Mouse (Mus musculus) heart, embryonic 11.5 days (tissue): ENCODE measurements at regions not wholly inside any gene's neighbourhood (a gene's known extent, or its start where the extent isn't known, plus 50 kb on each side); places are given as distances from the start of the nearest gene placed in this dataset.

Source experiments
- ATAC-seq: fragments of 200-750 bp; cut with Nextera tagmentation; replicated peaks from 2 replicates; pipeline ENCODE4 v1.8.0; 2017; ENCODE audit warnings: moderate library complexity; ENCODE audit not compliant: insufficient number of reproducible peaks, low FRiP score, low TSS enrichment
- H3K27ac ChIP-seq: fragments of 300-500 bp; sonication (generic); 2 replicates; pipeline ENCODE4 v1.5.1; 2014; ENCODE audit warnings: mild to moderate bottlenecking, low read depth, low read length
- H3K27me3 ChIP-seq: fragments of 300-500 bp; sonication (generic); 2 replicates; pipeline ENCODE4 v1.6.1; 2014; ENCODE audit warnings: mild to moderate bottlenecking, low read length, mixed read lengths; ENCODE audit not compliant: control insufficient read depth, insufficient read depth
- H3K36me3 ChIP-seq: fragments of 300-500 bp; sonication (generic); 2 replicates; pipeline ENCODE4 v1.6.1; 2014; ENCODE audit warnings: mild to moderate bottlenecking, low read length, moderate library complexity, mixed read lengths; ENCODE audit not compliant: control insufficient read depth, insufficient read depth
- H3K4me1 ChIP-seq: fragments of 300-500 bp; sonication (generic); 2 replicates; pipeline ENCODE4 v1.6.1; 2014; ENCODE audit warnings: low read length; ENCODE audit not compliant: control insufficient read depth, insufficient read depth
- H3K4me2 ChIP-seq: fragments of 300-500 bp; sonication (generic); 2 replicates; pipeline ENCODE4 v1.6.1; 2014; ENCODE audit warnings: mild to moderate bottlenecking, moderate library complexity
- H3K4me3 ChIP-seq: fragments of 300-500 bp; sonication (generic); 2 replicates; pipeline ENCODE4 v1.5.1; 2014; ENCODE audit warnings: low read depth, low read length
- H3K9ac ChIP-seq: fragments of 300-500 bp; sonication (generic); 2 replicates; pipeline ENCODE4 v1.6.1; 2014; ENCODE audit warnings: mild to moderate bottlenecking, low read depth, low read length, moderate library complexity
- H3K9me3 ChIP-seq: fragments of 300-500 bp; sonication (generic); replicated peaks from 2 replicates; pipeline ENCODE4 v1.6.1; 2016; ENCODE audit warnings: low read length; ENCODE audit not compliant: control insufficient read depth
- WGBS: fragments of 180-500 bp; shearing (Covaris S2); extraction: QIAGEN DNeasy Blood & Tissue Kit; methylation state at CpG from one replicate; pipeline ENCODE4 v1.1.7; 2014; ENCODE audit not compliant: insufficient replicate concordance; 5-methylcytosine and 5-hydroxymethylcytosine counted together

GRCm38 (mm10) chr13:32603925-32604590 is 179.7 kb downstream of the Mylk4 start:
- Histone ChIP-seq H3K27me3 (no peaks in the 10 kb centered on the region), H3K9me3 (no peaks in the 10 kb centered on the region), H3K4me2 (no peak overlapping the region), H3K4me1 (no peaks in the 10 kb centered on the region), H3K36me3 (no peaks in the 10 kb centered on the region), H3K4me3 (no peak overlapping the region), H3K9ac (no peak overlapping the region), H3K27ac (no peak overlapping the region)
- WGBS: 70% methylated on average over 8 of the region's 8 CpGs
- ATAC-seq: no peak

- Histone ChIP-seq H3K4me3 (no peak overlapping the region), H3K27ac (no peak overlapping the region), H3K4me1 (no peaks in the 10 kb centered on the region), H3K4me2 (no peak overlapping the region), H3K9me3 (no peaks in the 10 kb centered on the region), H3K9ac (no peak overlapping the region), H3K36me3 (no peaks in the 10 kb centered on the region), H3K27me3 (no peaks in the 10 kb centered on the region)
- WGBS: 64% methylated on average over 5 of the region's 5 CpGs
- ATAC-seq: no peak
These were observed 182.4 kb downstream of the Mylk4 start for GRCm38 (mm10) chr13:32601315-32601714.

GRCm38 (mm10) chr13:32593611-32594010 is 190.1 kb downstream of the Mylk4 start:
- no peak for ATAC-seq
- Histone ChIP-seq H3K36me3 (no peaks in the 10 kb centered on the region), H3K4me3 (no peak overlapping the region)

GRCm38 (mm10) chr13:32593131-32593530 is 190.6 kb downstream of the Mylk4 start:
- Histone ChIP-seq H3K27ac (no peak overlapping the region), H3K27me3 (no peaks in the 10 kb centered on the region), H3K9ac (no peak overlapping the region), H3K4me3 (no peak overlapping the region), H3K4me2 (no peak overlapping the region), H3K9me3 (0 out of 2 replicates have a peak, but pooled peaks cover 3% of the 10 kb centered on the region), H3K4me1 (no peaks in the 10 kb centered on the region), H3K36me3 (no peaks in the 10 kb centered on the region)
- ATAC-seq: no peak
- 93% methylated on average over 5 of the region's 5 CpGs for WGBS

More at GRCm38 (mm10) chr13:32593611-32594010, 190.1 kb downstream of the Mylk4 start:
- H3K9ac ChIP-seq: no peak overlapping the region
- H3K4me1 ChIP-seq: no peaks in the 10 kb centered on the region
- 88% methylated on average over 7 of the region's 7 CpGs for WGBS
- H3K9me3 ChIP-seq: 0 out of 2 replicates have a peak, but pooled peaks cover under 1% of the 10 kb centered on the region
- H3K4me2 ChIP-seq: no peak overlapping the region
- H3K27ac ChIP-seq: no peak overlapping the region
- no peaks in the 10 kb centered on the region for H3K27me3 ChIP-seq

GRCm38 (mm10) chr13:32581598-32581997 is 202.2 kb downstream of the Mylk4 start:
- no peak overlapping the region for H3K4me3 ChIP-seq
- no peaks in the 10 kb centered on the region for H3K4me1 ChIP-seq
- ATAC-seq: no peak

GRCm38 (mm10) chr13:32567850-32568249 is 215.9 kb downstream of the Mylk4 start:
- H3K4me2 ChIP-seq: no peak overlapping the region
- H3K27me3 ChIP-seq: no peaks in the 10 kb centered on the region
- no peaks in the 10 kb centered on the region for H3K36me3 ChIP-seq
- no peak for ATAC-seq
- no peaks in the 10 kb centered on the region for H3K4me1 ChIP-seq
- H3K9me3 ChIP-seq: no peaks in the 10 kb centered on the region
- no peak overlapping the region for H3K9ac ChIP-seq
- H3K4me3 ChIP-seq: no peak overlapping the region
- 81% methylated on average over 2 of the region's 2 CpGs for WGBS
- no peak overlapping the region for H3K27ac ChIP-seq

More at GRCm38 (mm10) chr13:32581598-32581997, 202.2 kb downstream of the Mylk4 start:
- H3K9me3 ChIP-seq: no peaks in the 10 kb centered on the region
- H3K4me2 ChIP-seq: no peak overlapping the region
- H3K27ac ChIP-seq: no peak overlapping the region
- no peak overlapping the region for H3K9ac ChIP-seq
- no peaks in the 10 kb centered on the region for H3K36me3 ChIP-seq
- no peaks in the 10 kb centered on the region for H3K27me3 ChIP-seq

GRCm38 (mm10) chr13:32560666-32561065 is 222.1 kb upstream of the Gmds start:
- Histone ChIP-seq H3K36me3 (no peaks in the 10 kb centered on the region), H3K9ac (no peak overlapping the region), H3K4me2 (no peak overlapping the region), H3K4me3 (no peak overlapping the region), H3K9me3 (peaks cover 2% of the 10 kb centered on the region; the same call in 1 of the 2 replicates), H3K27me3 (no peaks in the 10 kb centered on the region), H3K27ac (no peak overlapping the region), H3K4me1 (no peaks in the 10 kb centered on the region)
- ATAC-seq: no peak

GRCm38 (mm10) chr13:32556396-32556795 is 217.9 kb upstream of the Gmds start:
- H3K9me3 ChIP-seq: no peaks in the 10 kb centered on the region
- ATAC-seq: no peak
- no peaks in the 10 kb centered on the region for H3K4me1 ChIP-seq
- H3K27me3 ChIP-seq: no peaks in the 10 kb centered on the region
- no peak overlapping the region for H3K9ac ChIP-seq
- no peak overlapping the region for H3K4me2 ChIP-seq
- H3K4me3 ChIP-seq: no peak overlapping the region
- 79% methylated on average over 2 of the region's 2 CpGs for WGBS
- H3K27ac ChIP-seq: no peak overlapping the region
- no peaks in the 10 kb centered on the region for H3K36me3 ChIP-seq

- Histone ChIP-seq H3K4me3 (no peak overlapping the region), H3K9me3 (no peaks in the 10 kb centered on the region), H3K27ac (no peak overlapping the region), H3K4me1 (no peaks in the 10 kb centered on the region), H3K9ac (no peak overlapping the region), H3K36me3 (no peaks in the 10 kb centered on the region), H3K4me2 (no peak overlapping the region), H3K27me3 (no peaks in the 10 kb centered on the region)
- no peak for ATAC-seq
- 90% methylated on average over 1 of the region's 1 CpGs for WGBS
These were observed 216.5 kb upstream of the Gmds start for GRCm38 (mm10) chr13:32555064-32555463.
